Comparison of ENCODE assay signal across 22 mouse cellular contexts in genomic region chr12:104997641-104998293, GRCm38 (mm10). TPM values are rescaled to one million over a fixed set of nuclear protein-coding genes. Genes with fewer than 3 reads are reported as not detected.
DNase-seq lines count a peak whose midpoint lies in the region; ATAC-seq lines count a peak whose summit lies in the region.
"Had no signal": no experiment of that assay in that cellular context is flagged by ENCODE, and none has a peak within 500 bp of the region (broad histone marks: within the 10 kb centered on the region; RNA-seq: fewer than 3 reads in every experiment).

No protein-coding gene starts in this region.

- peak; percentile 23 for ATAC-seq in granulocyte monocyte progenitor cell, adult 5-6 weeks (replicated peaks; ENCODE audit: poor library complexity, severe bottlenecking)
- ATAC-seq in liver, embryonic 16.5 days (ENCODE audit: low read depth) = peak; percentile 51
- ATAC-seq: forebrain, embryonic 13.5 days; Patski had no signal

- no peaks in the 10 kb centered on the region for H3K9me3 ChIP-seq in liver, embryonic 16.5 days (replicated peaks; ENCODE audit: control insufficient read depth, low read length)
- H3K9me3 ChIP-seq: embryonic facial prominence, embryonic 13.5 days; forebrain, embryonic 13.5 days; heart, embryonic 10.5 days; limb, embryonic 12.5 days; neural tube, embryonic 13.5 days had no signal

- H3K9ac ChIP-seq in liver, embryonic 16.5 days (ENCODE audit: low read depth, low read length) = no peak overlapping the region
- H3K9ac ChIP-seq: embryonic facial prominence, embryonic 13.5 days; forebrain, embryonic 13.5 days; limb, embryonic 12.5 days; neural tube, embryonic 13.5 days had no signal

- no peaks in the 10 kb centered on the region for H3K36me3 ChIP-seq in liver, embryonic 16.5 days (ENCODE audit: control insufficient read depth, insufficient read depth)
- H3K36me3 ChIP-seq: embryonic facial prominence, embryonic 13.5 days; heart, embryonic 10.5 days; limb, embryonic 12.5 days; neural tube, embryonic 13.5 days had no signal

- no peaks in the 10 kb centered on the region for H3K27me3 ChIP-seq in liver, embryonic 16.5 days (ENCODE audit: control insufficient read depth, insufficient read depth, low read depth, low read length)
- H3K27me3 ChIP-seq: forebrain, embryonic 13.5 days; Patski had no signal

- H3K4me3 ChIP-seq in liver, embryonic 16.5 days (ENCODE audit: low read depth, low read length) = no peak overlapping the region
- H3K4me3 ChIP-seq: embryonic facial prominence, embryonic 13.5 days; forebrain, embryonic 13.5 days; gastrocnemius, adult 2 months; heart, embryonic 10.5 days; left cerebral cortex, adult 2 months; limb, embryonic 12.5 days; neural tube, embryonic 13.5 days had no signal

- DNase-seq in thymus, postnatal 0 days (ENCODE audit: low spot score) = peak; percentile 61
- DNase-seq in thymus, postnatal 25 days = no peak
- DNase-seq in yolk sac, embryonic 10.5 days (ENCODE audit: low spot score) = peak; percentile 21
- no peak for DNase-seq in urinary bladder, postnatal 10 days (ENCODE audit: low spot score)
- DNase-seq in layer of hippocampus, adult 18-20 months (ENCODE audit: low spot score in 2 of 2) = no peak
- no peak for DNase-seq in heart, postnatal 10 days
- DNase-seq: adrenal gland, adult 8-10 months; cerebellum, postnatal 36 days; gastrocnemius, adult 2 months; heart, postnatal 4 days; kidney, adult 18-20 months; lung, postnatal 36 days; right cerebral cortex, adult 18-20 months had no signal

- intact Hi-C loops in heart, postnatal 10 days (cut with DNase I) = no loop called here

- WGBS in liver, embryonic 16.5 days (ENCODE audit: insufficient replicate concordance) = 40% methylated on average over 10 of the region's 10 CpGs

- H3K27ac ChIP-seq in liver, embryonic 16.5 days (ENCODE audit: low read length) = no peak overlapping the region
- H3K27ac ChIP-seq: embryonic facial prominence, embryonic 13.5 days; forebrain, embryonic 13.5 days; gastrocnemius, adult 2 months; heart, embryonic 10.5 days; left cerebral cortex, adult 2 months; limb, embryonic 12.5 days; neural tube, embryonic 13.5 days had no signal

- peaks cover 76% of the 10 kb centered on the region for H3K4me1 ChIP-seq in liver, embryonic 16.5 days (ENCODE audit: control insufficient read depth, low read depth, low read length)
- H3K4me1 ChIP-seq: forebrain, embryonic 13.5 days had no signal

- H3K4me2 ChIP-seq in liver, embryonic 16.5 days (ENCODE audit: low read depth, low read length) = no peak overlapping the region
- H3K4me2 ChIP-seq: embryonic facial prominence, embryonic 13.5 days; forebrain, embryonic 13.5 days; limb, embryonic 12.5 days; neural tube, embryonic 13.5 days had no signal

RNA-seq across cellular contexts. Expression of gene Syne3, which starts 11.8 kb away (rescaled TPM):
- polyA plus RNA-seq in thymus, postnatal 0 days (2015; fragmentation: Nextera tagmentation; extraction: Ambion mirVana) = 6.2 and 7.8 TPM in 2 replicates
- total RNA-seq in granulocyte monocyte progenitor cell, adult 5-6 weeks (2014; fragmentation: Nextera tagmentation) = 13.4 and 20.1 TPM in 2 replicates
- total RNA-seq in granulocyte monocyte progenitor cell, adult 5-6 weeks (2017) = 20.3 and 22.4 TPM in 2 replicates
- 2.8 TPM in 2 replicates for polyA plus RNA-seq in liver, embryonic 16.5 days (2015; fragmentation: Nextera tagmentation; extraction: Ambion mirVana)
- total RNA-seq in layer of hippocampus, adult 18-20 months (2021) = 1 to 10 TPM; 2.0 to 2.3 TPM
- total RNA-seq in heart, postnatal 10 days (2021) = 1 to 10 TPM; 6.1 to 6.4 TPM

RNA-seq across cellular contexts. Expression of gene Glrx5, which starts 34.7 kb away (rescaled TPM):
- 153 and 160 TPM in 2 replicates for polyA plus RNA-seq in thymus, postnatal 0 days (2015; fragmentation: Nextera tagmentation; extraction: Ambion mirVana)
- 50.7 and 56.1 TPM in 2 replicates for total RNA-seq in granulocyte monocyte progenitor cell, adult 5-6 weeks (2014; fragmentation: Nextera tagmentation)
- total RNA-seq in granulocyte monocyte progenitor cell, adult 5-6 weeks (2017) = 27.2 and 29.8 TPM in 2 replicates
- polyA plus RNA-seq in liver, embryonic 16.5 days (2015; fragmentation: Nextera tagmentation; extraction: Ambion mirVana) = 424 and 446 TPM in 2 replicates
- total RNA-seq in layer of hippocampus, adult 18-20 months (2021) = 10 to 100 TPM; 45.9 to 46.2 TPM
- 10 to 100 TPM; 84.5 to 86.0 TPM for total RNA-seq in heart, postnatal 10 days (2021)

Comparison
In these comparisons a context has a peak if more than half of its experiments do, and no peak if none do; other contexts are left out.
1. DNase-seq: peak in thymus, postnatal 0 days (single experiment) and yolk sac, embryonic 10.5 days (single experiment); none in thymus, postnatal 25 days (single experiment), urinary bladder, postnatal 10 days (single experiment), layer of hippocampus, adult 18-20 months (0 of 2) and heart, postnatal 10 days (0 of 2).